Mouse (Mus musculus) midbrain, embryonic 12.5 days (tissue): ENCODE measurements at regions not wholly inside any gene's neighbourhood (a gene's known extent, or its start where the extent isn't known, plus 50 kb on each side); places are given as distances from the start of the nearest gene placed in this dataset.

ENCODE experiments used
- ATAC-seq: fragments of 200-750 bp; cut with Nextera tagmentation; 2 replicates; pipeline ENCODE4 v1.8.0; 2017; ENCODE audit warnings: low read depth, moderate TSS enrichment, moderate library complexity; ENCODE audit not compliant: low FRiP score
- H3K27ac ChIP-seq: fragments of 300-500 bp; sonication (generic); replicated peaks from 2 replicates; pipeline ENCODE4 v1.5.1; 2016; ENCODE audit warnings: mild to moderate bottlenecking
- H3K27me3 ChIP-seq: fragments of 300-500 bp; sonication (generic); 2 replicates; pipeline ENCODE4 v1.6.1; 2016; ENCODE audit warnings: mild to moderate bottlenecking
- H3K36me3 ChIP-seq: fragments of 300-500 bp; sonication (generic); 2 replicates; pipeline ENCODE4 v1.6.1; 2016
- H3K4me1 ChIP-seq: fragments of 300-500 bp; sonication (generic); 2 replicates; pipeline ENCODE4 v1.6.1; 2016
- H3K4me2 ChIP-seq: fragments of 300-500 bp; sonication (generic); replicated peaks from 2 replicates; pipeline ENCODE4 v1.6.1; 2016; ENCODE audit warnings: mild to moderate bottlenecking, moderate library complexity
- H3K4me3 ChIP-seq: fragments of 300-500 bp; sonication (generic); 2 replicates; pipeline ENCODE4 v1.5.1; 2016; ENCODE audit warnings: mild to moderate bottlenecking
- H3K9ac ChIP-seq: fragments of 300-500 bp; sonication (generic); replicated peaks from 2 replicates; pipeline ENCODE4 v1.6.1; 2016; ENCODE audit warnings: mild to moderate bottlenecking, moderate library complexity
- H3K9me3 ChIP-seq: fragments of 300-500 bp; sonication (generic); 2 replicates; pipeline ENCODE4 v1.6.1; 2016; ENCODE audit warnings: mild to moderate bottlenecking
- WGBS: fragments of 180-500 bp; shearing (Covaris S2); methylation state at CpG from one replicate; pipeline ENCODE4 v1.1.7; 2016; 5-methylcytosine and 5-hydroxymethylcytosine counted together

GRCm38 (mm10) chr15:50472626-50473025, 3412.1 kb upstream of the Gm7489 start:
- Histone ChIP-seq H3K4me2 (no peak overlapping the region), H3K4me3 (no peak overlapping the region), H3K27ac (no peak overlapping the region), H3K4me1 (no peaks in the 10 kb centered on the region), H3K9ac (no peak overlapping the region), H3K9me3 (no peaks in the 10 kb centered on the region), H3K36me3 (no peaks in the 10 kb centered on the region), H3K27me3 (no peaks in the 10 kb centered on the region)
- ATAC-seq: no peak

GRCm38 (mm10) chr15:50498716-50499115, 3386.0 kb upstream of the Gm7489 start:
- H3K4me1 ChIP-seq: no peaks in the 10 kb centered on the region
- no peak overlapping the region for H3K4me3 ChIP-seq
- no peaks in the 10 kb centered on the region for H3K27me3 ChIP-seq
- H3K4me2 ChIP-seq: no peak overlapping the region
- 88% methylated on average over 2 of the region's 2 CpGs for WGBS
- no peak overlapping the region for H3K27ac ChIP-seq
- no peaks in the 10 kb centered on the region for H3K9me3 ChIP-seq
- no peak for ATAC-seq
- no peaks in the 10 kb centered on the region for H3K36me3 ChIP-seq
- no peak overlapping the region for H3K9ac ChIP-seq

GRCm38 (mm10) chr15:50507999-50508624, 3376.6 kb upstream of the Gm7489 start:
- WGBS: 81% methylated on average over 3 of the region's 3 CpGs
- Histone ChIP-seq H3K4me1 (no peaks in the 10 kb centered on the region), H3K4me3 (no peak overlapping the region), H3K27ac (no peak overlapping the region), H3K4me2 (no peak overlapping the region), H3K9me3 (no peaks in the 10 kb centered on the region), H3K27me3 (no peaks in the 10 kb centered on the region), H3K9ac (no peak overlapping the region), H3K36me3 (no peaks in the 10 kb centered on the region)
- ATAC-seq: no peak

GRCm38 (mm10) chr15:50513036-50513435, 3371.7 kb upstream of the Gm7489 start:
- ATAC-seq: no peak
- Histone ChIP-seq H3K9me3 (no peaks in the 10 kb centered on the region), H3K36me3 (no peaks in the 10 kb centered on the region), H3K27me3 (no peaks in the 10 kb centered on the region), H3K4me1 (no peaks in the 10 kb centered on the region), H3K4me3 (no peak overlapping the region), H3K4me2 (no peak overlapping the region), H3K9ac (no peak overlapping the region), H3K27ac (no peak overlapping the region)
- WGBS: 94% methylated on average over 5 of the region's 5 CpGs

- H3K27me3 ChIP-seq: no peaks in the 10 kb centered on the region
- H3K36me3 ChIP-seq: no peaks in the 10 kb centered on the region
- H3K4me3 ChIP-seq: no peak overlapping the region
- H3K27ac ChIP-seq: no peak overlapping the region
- no peak overlapping the region for H3K9ac ChIP-seq
- 85% methylated on average over 2 of the region's 2 CpGs for WGBS
- H3K9me3 ChIP-seq: no peaks in the 10 kb centered on the region
- H3K4me2 ChIP-seq: no peak overlapping the region
- no peak for ATAC-seq
- no peaks in the 10 kb centered on the region for H3K4me1 ChIP-seq
These were observed 3359.9 kb upstream of the Gm7489 start for GRCm38 (mm10) chr15:50524841-50525240.

GRCm38 (mm10) chr15:50534490-50534889, 3350.2 kb upstream of the Gm7489 start:
- no peak overlapping the region for H3K4me3 ChIP-seq
- 84% methylated on average over 1 of the region's 1 CpGs for WGBS
- ATAC-seq: no peak

GRCm38 (mm10) chr15:50563611-50564010, 3321.1 kb upstream of the Gm7489 start:
- 91% methylated on average over 3 of the region's 3 CpGs for WGBS

More at GRCm38 (mm10) chr15:50534490-50534889, 3350.2 kb upstream of the Gm7489 start:
- Histone ChIP-seq H3K9me3 (no peaks in the 10 kb centered on the region), H3K9ac (no peak overlapping the region), H3K36me3 (no peaks in the 10 kb centered on the region), H3K27ac (no peak overlapping the region), H3K4me2 (no peak overlapping the region), H3K27me3 (no peaks in the 10 kb centered on the region), H3K4me1 (no peaks in the 10 kb centered on the region)

GRCm38 (mm10) chr15:50580811-50581210, 3303.9 kb upstream of the Gm7489 start:
- H3K4me1 ChIP-seq: no peaks in the 10 kb centered on the region
- 91% methylated on average over 5 of the region's 5 CpGs for WGBS
- no peak overlapping the region for H3K4me2 ChIP-seq
- ATAC-seq: no peak
- no peak overlapping the region for H3K9ac ChIP-seq
- H3K27ac ChIP-seq: no peak overlapping the region
- 0 out of 2 replicates have a peak, but pooled peaks cover 4% of the 10 kb centered on the region for H3K9me3 ChIP-seq
- no peaks in the 10 kb centered on the region for H3K27me3 ChIP-seq
- H3K4me3 ChIP-seq: no peak overlapping the region
- no peaks in the 10 kb centered on the region for H3K36me3 ChIP-seq

More at GRCm38 (mm10) chr15:50563611-50564010, 3321.1 kb upstream of the Gm7489 start:
- H3K27me3 ChIP-seq: no peaks in the 10 kb centered on the region
- no peaks in the 10 kb centered on the region for H3K4me1 ChIP-seq
- H3K27ac ChIP-seq: no peak overlapping the region
- no peaks in the 10 kb centered on the region for H3K36me3 ChIP-seq
- no peaks in the 10 kb centered on the region for H3K9me3 ChIP-seq
- no peak for ATAC-seq
- no peak overlapping the region for H3K9ac ChIP-seq
- H3K4me2 ChIP-seq: no peak overlapping the region
- no peak overlapping the region for H3K4me3 ChIP-seq

GRCm38 (mm10) chr15:50583951-50584350, 3300.8 kb upstream of the Gm7489 start:
- no peaks in the 10 kb centered on the region for H3K27me3 ChIP-seq
- no peak overlapping the region for H3K9ac ChIP-seq
- H3K9me3 ChIP-seq: 0 out of 2 replicates have a peak, but pooled peaks cover 4% of the 10 kb centered on the region
- no peak for ATAC-seq
- no peaks in the 10 kb centered on the region for H3K36me3 ChIP-seq
- no peaks in the 10 kb centered on the region for H3K4me1 ChIP-seq
- no peak overlapping the region for H3K4me2 ChIP-seq
- no peak overlapping the region for H3K27ac ChIP-seq
- no peak overlapping the region for H3K4me3 ChIP-seq

GRCm38 (mm10) chr15:50585496-50585895, 3299.2 kb upstream of the Gm7489 start:
- WGBS: 84% methylated on average over 6 of the region's 6 CpGs
- H3K9ac ChIP-seq: no peak overlapping the region
- ATAC-seq: no peak
- H3K9me3 ChIP-seq: 0 out of 2 replicates have a peak, but pooled peaks cover 2% of the 10 kb centered on the region
- H3K4me2 ChIP-seq: no peak overlapping the region
- no peak overlapping the region for H3K27ac ChIP-seq
- no peaks in the 10 kb centered on the region for H3K36me3 ChIP-seq
- H3K4me1 ChIP-seq: no peaks in the 10 kb centered on the region
- no peaks in the 10 kb centered on the region for H3K27me3 ChIP-seq
- no peak overlapping the region for H3K4me3 ChIP-seq
